Mouse (Mus musculus) small intestine, adult 2 months (tissue): Measurements from ENCODE around the gene She.

Source experiments
- CTCF ChIP-seq: fragments of 200-500 bp; IDR thresholded peaks from 2 replicates; pipeline ENCODE4 v1.5.1; 2012; ENCODE audit warnings: low read depth, mild to moderate bottlenecking, control low read depth, inconsistent platforms, low read length, moderate library complexity, mixed read lengths; ENCODE audit not compliant: insufficient replicate concordance, insufficient read length; ENCODE audit errors: extremely low read depth
- POLR2A ChIP-seq: fragments of 200-500 bp; IDR thresholded peaks from 2 replicates; pipeline ENCODE4 v1.6.1; 2012; ENCODE audit warnings: low read depth, mild to moderate bottlenecking, control low read depth, inconsistent platforms, low read length, moderate library complexity

DNA sequence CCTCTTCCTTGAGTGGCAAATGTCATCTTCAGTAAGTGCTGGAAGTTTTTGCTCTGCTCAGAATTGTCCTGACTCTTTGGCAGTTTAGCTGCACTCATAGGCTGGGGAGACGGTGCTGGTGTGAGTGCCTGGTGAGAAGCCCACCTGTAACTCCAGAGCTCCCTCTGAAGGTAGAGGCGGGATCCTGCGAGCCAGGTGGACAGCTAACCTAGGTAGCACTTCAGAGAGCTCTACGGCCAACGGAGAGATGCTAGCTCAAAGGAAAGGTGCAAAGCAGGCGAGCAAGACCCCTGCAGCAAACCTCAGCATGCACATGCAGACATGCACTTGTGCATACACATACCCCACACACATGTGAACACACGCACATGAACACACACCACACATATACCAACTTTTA, 17.1 kb upstream of the She start:
- no peak for TF ChIP-seq CTCF
- TF ChIP-seq POLR2A: no peak
